Mouse (Mus musculus) cerebellum, adult 2 months (tissue): ENCODE measurements around the gene Gpr35. TPM values are rescaled to one million over a fixed set of nuclear protein-coding genes. Genes with fewer than 3 reads are reported as not detected.

ENCODE experiments used
- DNase-seq, 2 experiments: peaks; one replicate each; pipeline ENCODE4 v3.0.0; 2021
- H3K27ac ChIP-seq: fragments of 200-500 bp; 2 replicates; pipeline ENCODE4 v1.5.1; 2012; ENCODE audit warnings: low read length, control low read depth, inconsistent platforms; ENCODE audit not compliant: insufficient read depth
- H3K27me3 ChIP-seq: fragments of 200-500 bp; 2 replicates; pipeline ENCODE4 v1.6.1; 2012; ENCODE audit warnings: inconsistent platforms, mild to moderate bottlenecking, low read length, moderate library complexity; ENCODE audit not compliant: control insufficient read depth, insufficient read depth
- H3K4me1 ChIP-seq: fragments of 200-500 bp; 2 replicates; pipeline ENCODE4 v1.6.1; 2011; ENCODE audit warnings: low read length; ENCODE audit not compliant: control insufficient read depth, insufficient read depth
- H3K4me3 ChIP-seq: fragments of 200-500 bp; replicated peaks from 2 replicates; pipeline ENCODE3; 2011; ENCODE audit warnings: mild to moderate bottlenecking, low read depth, low read length, control low read depth; ENCODE audit not compliant: insufficient read depth
- CTCF ChIP-seq: fragments of 200-500 bp; IDR thresholded peaks from 2 replicates; pipeline ENCODE4 v1.5.1; 2011; ENCODE audit warnings: low read depth, mild to moderate bottlenecking, control low read depth, low read length, moderate library complexity, borderline replicate concordance; ENCODE audit not compliant: insufficient read depth
- POLR2A ChIP-seq: fragments of 200-500 bp; IDR thresholded peaks from 2 replicates; pipeline ENCODE4 v1.6.1; 2011; ENCODE audit warnings: low read length, control low read depth, borderline replicate concordance; ENCODE audit not compliant: insufficient read depth
- WGBS: fragments of 180-500 bp; shearing (Covaris S2); methylation state at CpG from one replicate; pipeline ENCODE4 v1.1.7; 2018; 5-methylcytosine and 5-hydroxymethylcytosine counted together
- polyA plus RNA-seq: library from polyadenylated mRNA; depleted of rRNA; stranded (reverse); fragments of >200 nt; gene quantifications from 2 replicates; pipeline ENCODE4 v1.2.3, GENCODE M21; 2012; rRNA removed

Gene Gpr35
- 0.21 and 0.36 TPM in 2 replicates for polyA plus RNA-seq

DNA sequence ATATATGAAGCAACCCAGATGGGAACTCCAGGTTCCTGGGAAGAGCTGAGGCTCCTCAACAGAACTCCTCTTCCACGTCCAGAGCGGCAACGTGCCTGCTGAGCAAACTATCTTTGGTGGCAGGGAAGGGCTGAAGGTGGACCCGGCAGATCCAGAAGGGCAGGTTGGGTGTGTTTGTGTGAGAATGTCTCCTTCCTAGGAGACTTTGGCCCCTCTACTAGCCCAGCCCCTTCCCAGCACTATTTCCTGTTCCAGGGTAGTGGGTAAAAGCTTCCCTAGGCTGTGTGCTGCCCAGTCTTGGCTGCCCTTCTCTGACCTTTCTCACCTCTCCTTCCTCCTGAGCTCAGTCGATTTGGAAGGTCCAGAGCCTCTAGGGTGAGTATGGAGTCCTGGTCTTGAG, at the start of gene Gpr35:
TSS of gene Gpr35 (plus strand) at position 259 of the 400 bp plus-strand sequence.
- 81% methylated on average over 5 of the region's 5 CpGs for WGBS
- H3K27ac ChIP-seq: no peak within 1 kb of the TSS
- TF ChIP-seq POLR2A (no peak), CTCF (no peak)
- DNase-seq: no peak
- no peaks in the 10 kb centered on the region for H3K4me1 ChIP-seq
- H3K4me3 ChIP-seq: no peak within 1 kb of the TSS
- no peaks in the 10 kb centered on the region for H3K27me3 ChIP-seq

DNA sequence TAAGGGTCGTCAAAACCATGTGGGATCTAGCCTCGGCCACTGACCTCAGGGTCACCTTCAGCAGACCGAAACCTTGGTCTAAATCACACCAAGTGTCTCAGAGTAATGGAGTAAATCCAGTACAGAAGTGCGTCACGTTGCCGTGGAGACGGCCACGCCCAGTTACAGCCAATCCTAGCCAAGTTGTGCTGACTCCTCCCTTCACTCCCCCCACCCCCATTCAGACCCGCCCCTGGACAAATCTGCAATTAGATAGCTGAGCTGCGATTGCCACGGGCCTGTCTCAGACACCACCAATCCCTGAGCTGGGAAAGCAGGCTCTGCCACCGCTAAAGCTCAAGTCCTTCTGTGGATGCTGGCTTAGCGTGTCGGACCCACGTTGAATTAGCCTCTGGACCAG, 47.9 kb upstream of the Gpr35 start, which contains the start of gene Ankmy1:
TSS of gene Ankmy1 (minus strand) at position 121 of the 400 bp plus-strand sequence.
- TF ChIP-seq CTCF (no peak), POLR2A (no peak)
- DNase-seq: no peak
- WGBS: 17% methylated on average over 15 of the region's 15 CpGs
- Histone ChIP-seq H3K27ac (no peak within 1 kb of the TSS), H3K4me3 (no peak within 1 kb of the TSS), H3K27me3 (no peaks in the 10 kb centered on the region), H3K4me1 (peaks cover 3% of the 10 kb centered on the region)

DNA sequence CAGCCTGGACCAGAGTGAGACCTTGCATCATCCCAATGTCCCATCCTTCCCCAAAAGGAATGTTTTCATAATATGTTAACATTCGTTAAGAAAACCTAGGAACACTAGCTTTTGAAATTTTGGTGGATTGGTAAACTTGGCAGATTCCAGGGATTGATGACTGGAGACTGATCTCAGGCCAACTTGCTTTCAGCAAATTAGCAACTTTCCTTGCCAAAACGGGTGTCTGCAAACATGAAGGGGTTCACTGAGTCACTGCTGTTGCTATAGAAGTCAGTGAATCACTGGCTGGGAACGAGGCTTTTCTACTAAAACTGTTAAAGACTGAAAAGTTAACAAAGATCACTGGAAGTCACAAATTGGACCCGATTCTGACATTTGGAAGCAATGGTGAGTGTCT, 47.0 kb upstream of the Gpr35 start:
- no peaks in the 10 kb centered on the region for H3K27me3 ChIP-seq
- 55% methylated on average over 4 of the region's 4 CpGs for WGBS
- H3K4me3 ChIP-seq: no peak overlapping the region
- TF ChIP-seq CTCF: no peak
- TF ChIP-seq POLR2A: no peak
- H3K27ac ChIP-seq: no peak overlapping the region
- DNase-seq: no peak
- H3K4me1 ChIP-seq: peaks cover 6% of the 10 kb centered on the region

DNA sequence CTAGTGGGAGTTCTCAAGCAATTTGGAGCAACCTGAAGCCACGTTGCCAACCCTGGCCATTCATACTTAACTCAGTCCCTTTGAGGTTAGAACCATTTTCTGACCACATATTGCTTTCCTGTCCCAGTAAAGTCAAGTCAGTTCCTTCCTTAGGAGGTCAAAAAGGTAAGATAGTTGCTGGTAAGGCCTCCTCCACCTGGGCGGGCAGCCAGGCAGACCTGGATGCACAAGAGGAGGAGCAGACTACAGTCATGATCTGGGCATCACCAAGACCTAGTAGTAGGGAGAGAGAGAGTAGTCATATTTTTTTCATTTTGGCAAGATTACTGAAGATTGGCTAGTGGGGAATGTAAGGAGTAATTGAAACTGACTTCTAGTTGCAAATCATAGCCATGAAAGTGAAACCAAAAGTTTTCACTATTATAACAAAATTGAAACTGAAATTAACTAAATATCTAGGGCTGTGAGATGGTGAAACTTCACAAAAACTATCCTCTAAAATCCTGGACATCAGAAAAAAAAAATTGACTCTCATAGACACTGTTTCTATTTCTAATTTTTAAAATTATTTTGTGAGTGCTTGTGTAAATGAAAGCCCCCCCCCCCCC, 44.9 kb upstream of the Gpr35 start:
- Histone ChIP-seq H3K4me1 (peaks cover 6% of the 10 kb centered on the region), H3K27me3 (no peaks in the 10 kb centered on the region), H3K27ac (no peak overlapping the region), H3K4me3 (no peak overlapping the region)
- no peak for DNase-seq
- 92% methylated on average over 2 of the region's 2 CpGs for WGBS
- TF ChIP-seq POLR2A (no peak), CTCF (no peak)

DNA sequence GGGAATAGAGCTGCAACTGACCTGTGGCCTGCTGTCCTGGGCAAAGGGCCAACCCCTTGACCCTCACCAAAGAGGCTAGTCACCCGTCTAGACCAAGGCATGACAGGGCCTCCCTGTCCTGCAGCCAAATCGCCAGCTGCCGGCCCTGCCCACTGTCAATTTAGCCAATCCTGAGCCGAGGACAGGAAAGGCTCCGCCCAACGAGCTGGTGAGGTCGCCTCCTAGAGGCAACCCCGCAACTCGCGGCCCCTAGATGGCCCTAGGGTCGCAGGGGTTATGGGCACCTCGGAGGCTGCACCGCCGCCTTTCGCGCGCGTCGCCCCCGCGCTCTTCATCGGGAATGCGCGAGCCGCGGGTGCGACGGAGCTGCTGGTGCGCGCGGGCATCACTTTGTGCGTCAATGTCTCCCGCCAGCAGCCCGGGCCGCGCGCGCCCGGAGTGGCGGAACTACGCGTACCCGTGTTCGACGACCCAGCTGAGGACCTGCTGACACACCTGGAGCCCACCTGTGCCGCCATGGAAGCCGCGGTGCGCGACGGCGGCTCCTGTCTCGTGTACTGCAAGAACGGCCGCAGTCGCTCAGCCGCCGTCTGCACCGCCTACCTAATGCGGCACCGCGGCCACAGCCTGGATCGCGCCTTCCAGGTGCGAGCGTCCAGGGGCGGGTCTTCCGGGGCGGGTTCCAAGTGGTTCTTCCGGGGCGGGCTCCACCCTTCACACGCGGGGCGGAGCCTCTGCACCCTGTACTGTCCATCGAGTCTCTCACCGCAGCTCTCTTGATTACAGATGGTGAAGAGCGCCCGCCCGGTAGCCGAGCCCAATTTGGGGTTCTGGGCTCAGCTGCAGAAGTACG, 43.7 kb upstream of the Gpr35 start, which contains the start of gene Dusp28:
TSS of gene Dusp28 (plus strand) at position 203 of the 853 bp plus-strand sequence.
- WGBS: under 1% methylated on average over 81 of the region's 81 CpGs
- TF ChIP-seq POLR2A (peak; percentile 88), CTCF (peak; percentile 44; the same call in 1 of the 2 replicates)
- Histone ChIP-seq H3K27me3 (no peaks in the 10 kb centered on the region), H3K4me1 (peaks cover 10% of the 10 kb centered on the region), H3K4me3 (peak within 1 kb of the TSS; percentile 67), H3K27ac (peak within 1 kb of the TSS; percentile 86)
- DNase-seq: peak; percentile 89 to 93

DNA sequence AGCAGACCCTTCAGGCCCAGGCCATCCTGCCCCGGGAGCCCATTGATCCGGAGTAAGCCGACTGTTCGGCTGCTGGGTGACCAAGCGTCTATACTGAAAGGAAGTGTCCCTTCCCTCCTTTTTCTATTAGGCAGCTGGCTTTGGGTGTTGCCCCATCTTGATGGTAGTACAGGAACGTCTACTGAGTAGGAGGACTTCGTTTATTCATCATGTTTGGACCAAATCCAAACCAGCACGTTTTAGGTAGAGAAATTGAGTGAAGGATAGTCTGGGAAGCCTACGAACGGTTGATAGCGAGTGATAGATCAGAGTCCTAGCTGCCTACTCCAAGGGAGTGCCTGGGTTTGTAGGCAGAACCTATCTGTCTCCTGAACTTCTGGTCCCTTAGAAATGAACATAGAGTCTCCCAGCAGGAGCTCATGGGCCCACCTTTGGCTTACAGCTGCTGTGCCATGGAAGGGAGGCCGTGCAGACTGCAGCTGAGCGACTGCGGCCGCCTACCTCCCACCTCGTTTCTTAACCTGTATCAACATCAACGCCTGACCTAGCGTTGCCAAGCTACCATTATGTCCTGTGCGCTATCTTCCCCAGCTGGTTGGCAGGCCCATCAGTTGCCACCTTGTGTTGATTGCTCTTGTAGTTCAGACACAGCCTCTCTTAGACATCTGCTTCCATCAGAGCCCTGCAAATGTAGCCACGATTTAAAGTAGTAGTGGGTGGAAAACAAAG, 42.9 kb upstream of the Gpr35 start:
- Histone ChIP-seq H3K4me1 (peaks cover 14% of the 10 kb centered on the region), H3K27ac (peak overlapping the region; percentile 75; the same call in 1 of the 2 replicates), H3K27me3 (no peaks in the 10 kb centered on the region), H3K4me3 (peak overlapping the region; percentile 67)
- TF ChIP-seq POLR2A (no peak), CTCF (no peak)
- 40% methylated on average over 20 of the region's 20 CpGs for WGBS
- DNase-seq: no peak

DNA sequence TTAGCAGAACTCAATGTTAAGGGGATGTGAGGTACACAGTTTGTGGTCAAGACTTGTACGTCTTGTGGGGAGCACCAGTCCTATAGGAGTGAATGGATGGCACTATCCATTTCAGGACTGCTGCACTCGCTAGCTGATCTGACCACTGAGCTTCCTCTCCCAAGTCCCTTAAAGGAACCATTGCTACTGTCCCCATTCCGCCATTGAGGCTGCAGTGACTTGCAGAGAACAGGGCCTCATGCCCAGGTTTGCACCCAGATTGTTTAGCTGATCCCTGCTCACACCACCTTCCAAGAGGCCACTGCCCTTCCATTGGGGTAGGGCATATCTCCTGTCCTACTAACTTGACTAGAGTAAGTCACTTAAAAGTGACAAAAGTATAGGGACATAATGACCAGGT, 42.0 kb upstream of the Gpr35 start:
- Histone ChIP-seq H3K27ac (no peak overlapping the region), H3K4me1 (peaks cover 14% of the 10 kb centered on the region), H3K4me3 (no peak overlapping the region), H3K27me3 (no peaks in the 10 kb centered on the region)
- no peak for TF ChIP-seq POLR2A
- TF ChIP-seq CTCF: no peak
- DNase-seq: no peak
- 94% methylated on average over 3 of the region's 3 CpGs for WGBS
